Mouse (Mus musculus) right cerebral cortex, adult 18-20 months (tissue): ENCODE measurements around the gene Cyp2a4.
"Not testable (repeated sequence)": the region's sequence is repeated elsewhere in the genome, so short reads cannot be mapped to it uniquely, and the experiment has no call there.

Experiments used
- DNase-seq: peaks from one replicate; pipeline ENCODE4 v3.0.0; 2022; ENCODE audit warnings: mixed read lengths

The Cyp2a4 gene

GRCm38 (mm10) chr7:26306926-26307325, at the start of gene Cyp2a4:
TSS of gene Cyp2a4 (plus strand) at chr7:26307169.
- not testable (repeated sequence) for DNase-seq

- not testable (repeated sequence) for DNase-seq
Observed at GRCm38 (mm10) chr7:26260034-26260433, 46.9 kb upstream of the Cyp2a4 start, which contains the start of gene Vmn1r184. TSS of gene Vmn1r184 (plus strand) at chr7:26260334.

- DNase-seq, result not testable (repeated sequence)
Observed at GRCm38 (mm10) chr7:26303429-26304166, 3.4 kb upstream of the Cyp2a4 start.

- not testable (repeated sequence) for DNase-seq
Observed at GRCm38 (mm10) chr7:26311786-26312185, 4.8 kb downstream of the Cyp2a4 start.

- DNase-seq, result not testable (repeated sequence)
Observed at GRCm38 (mm10) chr7:26315194-26315593, 8.2 kb downstream of the Cyp2a4 start.

- not testable (repeated sequence) for DNase-seq
Observed at GRCm38 (mm10) chr7:26315809-26316208, 8.8 kb downstream of the Cyp2a4 start.

GRCm38 (mm10) chr7:26320361-26320760, 13.4 kb downstream of the Cyp2a4 start:
- not testable (repeated sequence) for DNase-seq

- DNase-seq, result not testable (repeated sequence)
Observed at GRCm38 (mm10) chr7:26350177-26350576, 43.2 kb downstream of the Cyp2a4 start.

GRCm38 (mm10) chr7:26352258-26352657, 45.3 kb downstream of the Cyp2a4 start:
- DNase-seq, result not testable (repeated sequence)

GRCm38 (mm10) chr7:26356719-26357118, 49.8 kb downstream of the Cyp2a4 start:
- DNase-seq, result not testable (repeated sequence)
